Mouse (Mus musculus): ENCODE measurements around the gene Noto. TPM values are rescaled to one million over a fixed set of nuclear protein-coding genes. Genes with fewer than 3 reads are reported as not detected.
"Not testable (repeated sequence)": the region's sequence is repeated elsewhere in the genome, so short reads cannot be mapped to it uniquely, and the experiment has no call there.

The Noto gene
- polyA plus RNA-seq, 1 experiment from 2014 or later, result not detected

- H3K27me3 ChIP-seq, result no peaks in the 10 kb centered on the region
- H3K4me2 ChIP-seq, result no peak overlapping the region
- H3K4me3 ChIP-seq (replicated peaks), result no peak overlapping the region
- no peak overlapping the region for H3K27ac ChIP-seq
- no peak overlapping the region for H3K9ac ChIP-seq
- H3K4me1 ChIP-seq, result peaks cover 16% of the 10 kb centered on the region
- WGBS, result 69% methylated on average over 5 of the region's 5 CpGs
- no peak for ATAC-seq (replicated peaks; ENCODE audit: low FRiP score)
- no peaks in the 10 kb centered on the region for H3K9me3 ChIP-seq (replicated peaks)
- H3K36me3 ChIP-seq, result peaks cover 9% of the 10 kb centered on the region
Observed at GRCm38 (mm10) chr6:85433865-85434264, 10.2 kb downstream of the Noto start.

- peaks cover 15% of the 10 kb centered on the region for H3K4me1 ChIP-seq
- H3K4me3 ChIP-seq (replicated peaks), result no peak overlapping the region
- WGBS, result 77% methylated on average over 1 of the region's 1 CpGs
- no peak overlapping the region for H3K9ac ChIP-seq
- no peaks in the 10 kb centered on the region for H3K27me3 ChIP-seq
- peaks cover 32% of the 10 kb centered on the region for H3K36me3 ChIP-seq
- H3K9me3 ChIP-seq (replicated peaks), result no peaks in the 10 kb centered on the region
- no peak overlapping the region for H3K4me2 ChIP-seq
- H3K27ac ChIP-seq, result no peak overlapping the region
- ATAC-seq (replicated peaks; ENCODE audit: low FRiP score), result no peak
Observed at GRCm38 (mm10) chr6:85436204-85436603, 12.5 kb downstream of the Noto start.

GRCm38 (mm10) chr6:85436631-85437030 lies 12.9 kb downstream of the Noto start:
- 93% methylated on average over 5 of the region's 6 CpGs for WGBS
- no peak for ATAC-seq (replicated peaks; ENCODE audit: low FRiP score)
- no peaks in the 10 kb centered on the region for H3K9me3 ChIP-seq (replicated peaks)
- H3K9ac ChIP-seq, result no peak overlapping the region
- H3K4me3 ChIP-seq (replicated peaks), result no peak overlapping the region
- H3K27ac ChIP-seq, result no peak overlapping the region
- H3K4me2 ChIP-seq, result no peak overlapping the region
- H3K36me3 ChIP-seq, result peaks cover 37% of the 10 kb centered on the region
- H3K27me3 ChIP-seq, result no peaks in the 10 kb centered on the region
- H3K4me1 ChIP-seq, result peaks cover 11% of the 10 kb centered on the region

- H3K4me3 ChIP-seq (replicated peaks), result no peak overlapping the region
- H3K36me3 ChIP-seq, result peaks cover 78% of the 10 kb centered on the region
- H3K27me3 ChIP-seq, result no peaks in the 10 kb centered on the region
- no peak overlapping the region for H3K27ac ChIP-seq
- no peaks in the 10 kb centered on the region for H3K9me3 ChIP-seq (replicated peaks)
- peaks cover 18% of the 10 kb centered on the region for H3K4me1 ChIP-seq
- 92% methylated on average over 4 of the region's 4 CpGs for WGBS
- no peak for ATAC-seq (replicated peaks; ENCODE audit: low FRiP score)
- no peak overlapping the region for H3K9ac ChIP-seq
- no peak overlapping the region for H3K4me2 ChIP-seq
Observed at GRCm38 (mm10) chr6:85441142-85441541, 17.5 kb downstream of the Noto start.

- Histone ChIP-seq H3K4me3 (replicated peaks) (no peak overlapping the region), H3K4me1 (peaks cover 18% of the 10 kb centered on the region), H3K27ac (no peak overlapping the region), H3K9ac (no peak overlapping the region), H3K36me3 (peaks cover 86% of the 10 kb centered on the region), H3K27me3 (no peaks in the 10 kb centered on the region), H3K9me3 (replicated peaks) (no peaks in the 10 kb centered on the region), H3K4me2 (no peak overlapping the region)
- 75% methylated on average over 3 of the region's 3 CpGs for WGBS
- ATAC-seq (replicated peaks; ENCODE audit: low FRiP score), result no peak
Observed at GRCm38 (mm10) chr6:85443488-85444233, 20.0 kb downstream of the Noto start.

GRCm38 (mm10) chr6:85444266-85444965 lies 20.7 kb downstream of the Noto start:
- H3K4me2 ChIP-seq, result no peak overlapping the region
- H3K36me3 ChIP-seq, result peaks cover 78% of the 10 kb centered on the region

GRCm38 (mm10) chr6:85445286-85445685 lies 21.6 kb downstream of the Noto start:
- Histone ChIP-seq H3K4me2 (no peak overlapping the region), H3K4me1 (peaks cover 21% of the 10 kb centered on the region), H3K27me3 (no peaks in the 10 kb centered on the region), H3K9ac (no peak overlapping the region), H3K36me3 (peaks cover 70% of the 10 kb centered on the region), H3K27ac (peak overlapping the region; percentile 82), H3K4me3 (replicated peaks) (no peak overlapping the region), H3K9me3 (replicated peaks) (no peaks in the 10 kb centered on the region)
- ATAC-seq (replicated peaks; ENCODE audit: low FRiP score), result peak; percentile 73
- WGBS, result 51% methylated on average over 5 of the region's 5 CpGs

More at GRCm38 (mm10) chr6:85444266-85444965, 20.7 kb downstream of the Noto start:
- Histone ChIP-seq H3K27ac (peak overlapping the region; percentile 82), H3K9me3 (replicated peaks) (no peaks in the 10 kb centered on the region), H3K9ac (no peak overlapping the region), H3K4me3 (replicated peaks) (no peak overlapping the region), H3K27me3 (no peaks in the 10 kb centered on the region), H3K4me1 (peaks cover 18% of the 10 kb centered on the region)
- ATAC-seq (replicated peaks; ENCODE audit: low FRiP score), result no peak
- 86% methylated on average over 8 of the region's 8 CpGs for WGBS

- Histone ChIP-seq H3K4me2 (no peak overlapping the region), H3K36me3 (peaks cover 49% of the 10 kb centered on the region), H3K27ac (no peak overlapping the region), H3K9me3 (replicated peaks) (no peaks in the 10 kb centered on the region), H3K4me1 (peaks cover 26% of the 10 kb centered on the region), H3K27me3 (no peaks in the 10 kb centered on the region), H3K4me3 (replicated peaks) (no peak overlapping the region), H3K9ac (no peak overlapping the region)
- WGBS, result 88% methylated on average over 6 of the region's 6 CpGs
- ATAC-seq (replicated peaks; ENCODE audit: low FRiP score), result no peak
Observed at GRCm38 (mm10) chr6:85447351-85447750, 23.7 kb downstream of the Noto start.

- Histone ChIP-seq H3K4me3 (replicated peaks) (peak overlapping the region; percentile 74), H3K4me2 (peak overlapping the region; percentile 83), H3K36me3 (peaks cover 28% of the 10 kb centered on the region), H3K4me1 (peaks cover 41% of the 10 kb centered on the region)
- not testable (repeated sequence) for H3K9me3 ChIP-seq (replicated peaks); H3K27me3 ChIP-seq; ATAC-seq (replicated peaks; ENCODE audit: low FRiP score); H3K9ac ChIP-seq; H3K27ac ChIP-seq
- 66% methylated on average over 1 of the region's 1 CpGs for WGBS
Observed at GRCm38 (mm10) chr6:85450140-85450539, 26.5 kb downstream of the Noto start.

- WGBS, result 2% methylated on average over 92 of the region's 96 CpGs
Observed at GRCm38 (mm10) chr6:85450697-85451663, 27.3 kb downstream of the Noto start, which contains the start of gene Cct7. Cct7 (plus strand) TSS chr6:85451514.

GRCm38 (mm10) chr6:85451664-85452410 lies 28.2 kb downstream of the Noto start, which contains the start of gene Pradc1:
Pradc1 (minus strand) TSS chr6:85451970.
- Histone ChIP-seq H3K9ac (peak within 1 kb of the TSS; percentile 84), H3K4me3 (replicated peaks) (peak within 1 kb of the TSS; percentile 74), H3K4me2 (peak within 1 kb of the TSS; percentile 83), H3K27me3 (no peaks in the 10 kb centered on the region), H3K27ac (peak within 1 kb of the TSS; percentile 93), H3K4me1 (peaks cover 35% of the 10 kb centered on the region), H3K9me3 (replicated peaks) (no peaks in the 10 kb centered on the region), H3K36me3 (peaks cover 14% of the 10 kb centered on the region)
- under 1% methylated on average over 54 of the region's 54 CpGs for WGBS
- peak; percentile 93 for ATAC-seq (replicated peaks; ENCODE audit: low FRiP score)

More at GRCm38 (mm10) chr6:85450697-85451663, 27.3 kb downstream of the Noto start, which contains the start of gene Cct7:
- peak within 1 kb of the TSS; percentile 84 for H3K9ac ChIP-seq
- H3K9me3 ChIP-seq (replicated peaks), result no peaks in the 10 kb centered on the region
- H3K27me3 ChIP-seq, result no peaks in the 10 kb centered on the region
- peak; percentile 95 for ATAC-seq (replicated peaks; ENCODE audit: low FRiP score)
- peak within 1 kb of the TSS; percentile 74 for H3K4me3 ChIP-seq (replicated peaks)
- H3K4me2 ChIP-seq, result peak within 1 kb of the TSS; percentile 83
- H3K36me3 ChIP-seq, result peaks cover 20% of the 10 kb centered on the region
- peak within 1 kb of the TSS; percentile 93 for H3K27ac ChIP-seq
- H3K4me1 ChIP-seq, result peaks cover 35% of the 10 kb centered on the region

All from kidney, embryonic 15.5 days (tissue).